12 mouse cellular contexts compared by ENCODE assay signal in genomic region chr3:28410269-28410668, GRCm38 (mm10).
DNase-seq lines count a peak whose midpoint lies in the region; ATAC-seq and TF ChIP-seq lines count a peak whose summit lies in the region.
"Had no signal": no experiment of that assay in that cellular context is flagged by ENCODE, and none has a peak within 500 bp of the region (broad histone marks: within the 10 kb centered on the region; RNA-seq: fewer than 3 reads in every experiment).

No protein-coding gene starts in this region.

- peak; percentile 40 for TF ChIP-seq CTCF in gastrocnemius, adult 2 months (IDR thresholded peaks at IDR 0.05)
- peak; percentile 28 for TF ChIP-seq CTCF in liver, postnatal 0 days (IDR thresholded peaks at IDR 0.05; ENCODE audit: low read depth)

- H3K4me3 ChIP-seq in gastrocnemius, adult 2 months = no peak overlapping the region
- H3K4me3 ChIP-seq in liver, postnatal 0 days (ENCODE audit: low read depth, low read length) = no peak overlapping the region
- H3K4me3 ChIP-seq in liver, embryonic 11.5 days (ENCODE audit: low read depth, low read length) = no peak overlapping the region
- H3K4me3 ChIP-seq: embryonic facial prominence, embryonic 15.5 days; lung, embryonic 15.5 days had no signal

- DNase-seq in gastrocnemius, adult 2 months = no peak
- DNase-seq in gastrocnemius, adult 18-20 months (ENCODE audit: low spot score) = no peak
- no peak for DNase-seq in liver, postnatal 0 days
- no peak for DNase-seq in liver, embryonic 11.5 days (ENCODE audit: low spot score)
- DNase-seq in T-cell, adult 2 months (ENCODE audit: low spot score) = peak; percentile 35
- DNase-seq in right cerebral cortex, postnatal 25 days = no peak
- DNase-seq: adrenal gland, postnatal 25 days; kidney, postnatal 4 days had no signal

- no peaks in the 10 kb centered on the region for H3K36me3 ChIP-seq in liver, postnatal 0 days (replicated peaks; ENCODE audit: insufficient read depth, low read length)
- no peaks in the 10 kb centered on the region for H3K36me3 ChIP-seq in liver, embryonic 11.5 days (ENCODE audit: control insufficient read depth, insufficient read depth, low read length)
- H3K36me3 ChIP-seq: embryonic facial prominence, embryonic 15.5 days; lung, embryonic 15.5 days had no signal

- TF ChIP-seq EP300 in liver, postnatal 0 days (IDR thresholded peaks at IDR 0.05; ENCODE audit: low read depth) = no peak

- WGBS in liver, postnatal 0 days (ENCODE audit: insufficient replicate concordance) = 68% methylated on average over 3 of the region's 3 CpGs
- 76% methylated on average over 3 of the region's 3 CpGs for WGBS in liver, embryonic 11.5 days

- no peak overlapping the region for H3K4me2 ChIP-seq in liver, postnatal 0 days (ENCODE audit: low read depth, low read length)
- H3K4me2 ChIP-seq in liver, embryonic 11.5 days = no peak overlapping the region
- H3K4me2 ChIP-seq: embryonic facial prominence, embryonic 15.5 days; lung, embryonic 15.5 days had no signal

- H3K9me3 ChIP-seq in liver, postnatal 0 days (ENCODE audit: low read length) = no peaks in the 10 kb centered on the region
- no peaks in the 10 kb centered on the region for H3K9me3 ChIP-seq in liver, embryonic 11.5 days (ENCODE audit: control insufficient read depth, low read length)
- H3K9me3 ChIP-seq: embryonic facial prominence, embryonic 15.5 days; lung, embryonic 15.5 days had no signal

- H3K27ac ChIP-seq in gastrocnemius, adult 2 months = peak overlapping the region; percentile 81
- H3K27ac ChIP-seq in liver, postnatal 0 days (ENCODE audit: low read depth) = no peak overlapping the region
- no peak overlapping the region for H3K27ac ChIP-seq in liver, embryonic 11.5 days (ENCODE audit: low read depth, low read length)

- no peaks in the 10 kb centered on the region for H3K27me3 ChIP-seq in liver, postnatal 0 days (ENCODE audit: insufficient read depth, low read length)
- H3K27me3 ChIP-seq in liver, embryonic 11.5 days (replicated peaks; ENCODE audit: control insufficient read depth, insufficient read depth, low read length) = no peaks in the 10 kb centered on the region
- H3K27me3 ChIP-seq: embryonic facial prominence, embryonic 15.5 days; lung, embryonic 15.5 days had no signal

- H3K9ac ChIP-seq in liver, postnatal 0 days (replicated peaks) = no peak overlapping the region
- no peak overlapping the region for H3K9ac ChIP-seq in liver, embryonic 11.5 days (ENCODE audit: low read depth, low read length)
- H3K9ac ChIP-seq: embryonic facial prominence, embryonic 15.5 days; lung, embryonic 15.5 days had no signal

- ATAC-seq in liver, postnatal 0 days = no peak
- no peak for ATAC-seq in liver, embryonic 11.5 days (replicated peaks; ENCODE audit: low FRiP score)
- ATAC-seq in megakaryocyte-erythroid progenitor cell, adult 5-6 weeks (replicated peaks; ENCODE audit: low FRiP score, low TSS enrichment, poor library complexity, severe bottlenecking) = peak; percentile 71
- ATAC-seq in megakaryocyte, adult 5-6 weeks (ENCODE audit: poor library complexity, severe bottlenecking) = no peak

- no peaks in the 10 kb centered on the region for H3K4me1 ChIP-seq in liver, postnatal 0 days (ENCODE audit: insufficient read depth)
- H3K4me1 ChIP-seq in liver, embryonic 11.5 days (replicated peaks; ENCODE audit: control insufficient read depth, insufficient read depth, low read length) = no peaks in the 10 kb centered on the region
- H3K4me1 ChIP-seq: embryonic facial prominence, embryonic 15.5 days had no signal

- intact Hi-C loops in gastrocnemius, adult 2 months (cut with DNase I) = no loop called here
